Mouse (Mus musculus) intestine, embryonic 14.5 days (tissue): ENCODE measurements around the gene Atp6v1c2. TPM values are rescaled to one million over a fixed set of nuclear protein-coding genes. Genes with fewer than 3 reads are reported as not detected.

Source experiments
- ATAC-seq: fragments of 200-750 bp; cut with Nextera tagmentation; replicated peaks from 2 replicates; pipeline ENCODE4 v1.8.0; 2017; ENCODE audit warnings: low read depth, moderate number of reproducible peaks, moderate TSS enrichment, moderate library complexity; ENCODE audit not compliant: low FRiP score, low TSS enrichment
- DNase-seq: peaks from one replicate; pipeline ENCODE4 v3.0.0-alpha.2; 2018; ENCODE audit warnings: low spot score
- H3K27ac ChIP-seq: fragments of 300-500 bp; sonication (generic); 2 replicates; pipeline ENCODE4 v1.5.1; 2014; ENCODE audit warnings: low read depth, mild to moderate bottlenecking, control low read depth
- H3K27me3 ChIP-seq: fragments of 300-500 bp; sonication (generic); replicated peaks from 2 replicates; pipeline ENCODE4 v1.6.1; 2014; ENCODE audit warnings: low read length, control low read depth; ENCODE audit not compliant: control insufficient read depth, insufficient read depth
- H3K36me3 ChIP-seq: fragments of 300-500 bp; sonication (generic); 2 replicates; pipeline ENCODE4 v1.6.1; 2014; ENCODE audit warnings: low read length, control low read depth; ENCODE audit not compliant: control insufficient read depth, insufficient read depth
- H3K4me1 ChIP-seq: fragments of 300-500 bp; sonication (generic); replicated peaks from 2 replicates; pipeline ENCODE4 v1.6.1; 2014; ENCODE audit warnings: low read length, control low read depth, mixed read lengths; ENCODE audit not compliant: control insufficient read depth, insufficient read depth
- H3K4me2 ChIP-seq: fragments of 300-500 bp; sonication (generic); 2 replicates; pipeline ENCODE4 v1.6.1; 2014; ENCODE audit warnings: low read length
- H3K4me3 ChIP-seq: fragments of 300-500 bp; sonication (generic); 2 replicates; pipeline ENCODE4 v1.5.1; 2014; ENCODE audit warnings: low read depth, low read length, control low read depth, mixed read lengths
- H3K9ac ChIP-seq: fragments of 300-500 bp; sonication (generic); 2 replicates; pipeline ENCODE4 v1.6.1; 2014; ENCODE audit warnings: mild to moderate bottlenecking, low read length
- H3K9me3 ChIP-seq: fragments of 300-500 bp; sonication (generic); 2 replicates; pipeline ENCODE4 v1.6.1; 2016; ENCODE audit warnings: low read length, control low read depth; ENCODE audit not compliant: control insufficient read depth
- WGBS: fragments of 180-500 bp; shearing (Covaris S2); extraction: QIAGEN DNeasy Blood & Tissue Kit; methylation state at CpG from one replicate; pipeline ENCODE4 v1.1.7; 2014; 5-methylcytosine and 5-hydroxymethylcytosine counted together
- polyA plus RNA-seq: library from polyadenylated mRNA; unstranded; fragments of >200 nt; fragmentation: Nextera tagmentation; extraction: Ambion mirVana; gene quantifications from 2 replicates; pipeline ENCODE4 v1.2.1, GENCODE M21; 2014

Gene Atp6v1c2
- polyA plus RNA-seq, 1 experiment from 2014 or later = 0.14 TPM

DNA sequence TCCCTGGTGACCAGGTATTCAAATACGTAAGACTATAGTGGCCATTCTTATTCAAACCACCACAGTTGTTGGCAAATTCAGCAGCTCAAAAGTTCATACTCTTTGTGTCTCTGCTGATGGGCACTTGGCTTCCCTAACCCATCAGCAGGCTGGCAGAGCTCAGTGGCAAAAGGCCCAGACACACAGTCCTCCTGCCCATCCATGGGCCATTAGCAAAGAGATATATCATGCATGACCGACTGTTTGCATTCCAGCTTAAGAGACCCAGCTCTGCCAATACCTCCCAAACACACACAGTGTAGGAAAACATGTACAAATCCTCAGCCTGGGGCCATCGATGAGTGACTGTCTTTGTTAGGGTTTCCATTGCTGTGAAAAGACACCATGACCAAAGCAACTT is 68.2 kb downstream of the Atp6v1c2 start:
- Histone ChIP-seq H3K4me1 (no peaks in the 10 kb centered on the region), H3K4me2 (no peak overlapping the region), H3K9ac (no peak overlapping the region), H3K36me3 (no peaks in the 10 kb centered on the region), H3K4me3 (no peak overlapping the region), H3K27me3 (no peaks in the 10 kb centered on the region), H3K27ac (no peak overlapping the region), H3K9me3 (no peaks in the 10 kb centered on the region)
- no peak for DNase-seq
- ATAC-seq = no peak
- 86% methylated on average over 3 of the region's 3 CpGs for WGBS

DNA sequence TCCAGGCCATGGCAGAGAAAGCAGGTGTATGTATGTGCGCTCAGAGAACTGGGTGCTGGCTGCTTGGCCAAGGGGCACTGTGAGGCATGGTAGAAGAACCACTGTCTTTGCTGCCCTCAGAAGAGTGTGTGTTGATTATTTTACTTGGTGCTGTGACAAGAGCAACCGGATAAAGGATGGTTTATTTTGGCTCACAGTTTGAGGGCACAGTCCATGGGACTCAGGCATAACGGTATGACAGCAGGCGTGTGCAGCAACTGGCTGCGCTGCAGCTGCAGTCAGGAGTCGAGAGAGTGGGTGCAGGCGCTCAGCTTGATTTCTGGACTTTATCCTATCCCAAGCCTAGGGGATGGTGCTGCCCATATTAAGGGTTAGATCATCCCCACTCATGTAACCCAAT is 70.7 kb downstream of the Atp6v1c2 start:
- Histone ChIP-seq H3K27me3 (peaks cover 11% of the 10 kb centered on the region; the same call in 1 of the 2 replicates), H3K36me3 (no peaks in the 10 kb centered on the region), H3K9me3 (no peaks in the 10 kb centered on the region), H3K4me2 (no peak overlapping the region), H3K27ac (no peak overlapping the region), H3K9ac (no peak overlapping the region), H3K4me1 (no peaks in the 10 kb centered on the region), H3K4me3 (no peak overlapping the region)
- DNase-seq (no peak), ATAC-seq (no peak)
- 91% methylated on average over 7 of the region's 7 CpGs for WGBS

DNA sequence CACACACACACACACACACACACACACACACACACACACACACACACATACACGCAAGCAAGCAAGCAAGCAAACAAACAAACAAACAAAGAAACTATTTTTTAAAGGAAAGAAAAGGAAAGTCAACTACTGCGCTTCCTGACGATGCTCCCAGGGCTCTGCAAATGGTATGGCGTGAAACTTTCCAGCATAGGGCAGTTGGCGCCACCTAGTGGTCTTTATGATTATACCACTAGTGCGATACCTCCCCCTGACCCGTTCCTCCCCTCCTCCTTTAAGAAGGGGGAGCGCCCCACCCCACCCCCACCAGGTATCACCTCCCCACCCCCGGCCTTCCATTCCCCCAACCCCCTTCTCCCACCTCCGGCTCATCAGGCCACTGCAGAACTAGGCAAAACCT is 72.3 kb downstream of the Atp6v1c2 start:
- Histone ChIP-seq H3K27ac (no peak overlapping the region), H3K27me3 (peaks cover 14% of the 10 kb centered on the region; the same call in 1 of the 2 replicates), H3K36me3 (no peaks in the 10 kb centered on the region), H3K9ac (no peak overlapping the region), H3K4me3 (no peak overlapping the region), H3K9me3 (no peaks in the 10 kb centered on the region), H3K4me2 (no peak overlapping the region), H3K4me1 (no peaks in the 10 kb centered on the region)
- ATAC-seq (peak; percentile 68; the same call in 1 of the 2 replicates), DNase-seq (peak; percentile 73)
- WGBS = 8% methylated on average over 9 of the region's 10 CpGs

DNA sequence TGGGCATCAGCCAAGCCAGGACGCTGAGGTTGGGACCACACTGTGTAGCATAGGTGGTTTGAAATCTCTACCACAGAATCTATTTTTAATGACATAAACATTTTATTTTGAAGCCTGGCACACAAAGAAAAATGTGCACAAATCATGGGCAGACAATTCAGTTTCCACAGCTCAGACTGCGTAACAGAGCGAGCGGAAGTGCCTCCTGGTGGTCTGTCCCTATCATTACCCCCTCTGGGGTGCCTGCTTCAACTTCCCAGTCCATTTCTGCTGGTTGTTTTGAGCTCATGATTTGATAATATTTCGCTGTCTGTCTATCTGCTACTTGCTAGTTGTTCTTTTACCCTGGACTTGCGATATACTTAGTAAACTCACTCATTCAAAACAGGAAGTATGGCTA is 73.6 kb downstream of the Atp6v1c2 start:
- no peaks in the 10 kb centered on the region for H3K9me3 ChIP-seq

DNA sequence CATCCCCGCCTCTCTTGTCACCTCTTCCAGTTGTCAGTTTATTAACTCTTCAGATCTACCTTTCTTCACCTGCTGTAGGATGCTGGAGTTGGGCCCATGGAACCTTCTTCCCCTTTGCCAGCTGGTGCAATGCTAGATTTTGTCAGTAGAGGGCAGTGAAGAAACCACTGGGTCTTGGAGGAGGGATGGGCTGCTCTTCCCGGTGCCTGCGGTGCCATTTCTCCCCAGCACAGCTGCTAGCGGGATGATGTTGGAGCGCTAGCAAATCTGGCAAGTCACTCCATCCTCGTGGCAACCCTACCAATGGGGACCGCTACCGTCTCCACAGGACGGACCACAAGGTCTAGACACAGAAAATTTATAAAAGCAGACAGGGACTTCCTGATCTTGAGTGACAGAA is 76.1 kb downstream of the Atp6v1c2 start:
- Histone ChIP-seq H3K9ac (no peak overlapping the region), H3K4me3 (no peak overlapping the region), H3K27ac (no peak overlapping the region), H3K9me3 (no peaks in the 10 kb centered on the region), H3K4me1 (no peaks in the 10 kb centered on the region), H3K4me2 (peak overlapping the region; percentile 30; the same call in 1 of the 2 replicates), H3K27me3 (peaks cover 14% of the 10 kb centered on the region; the same call in 1 of the 2 replicates), H3K36me3 (no peaks in the 10 kb centered on the region)
- DNase-seq (peak; percentile 82), ATAC-seq (no peak)
- 8% methylated on average over 9 of the region's 9 CpGs for WGBS

More for the DNA sequence above, 73.6 kb downstream of the Atp6v1c2 start:
- no peak for ATAC-seq
- Histone ChIP-seq H3K27me3 (peaks cover 14% of the 10 kb centered on the region; the same call in 1 of the 2 replicates), H3K27ac (no peak overlapping the region), H3K4me2 (no peak overlapping the region), H3K4me3 (no peak overlapping the region), H3K4me1 (no peaks in the 10 kb centered on the region), H3K9ac (no peak overlapping the region), H3K36me3 (no peaks in the 10 kb centered on the region)
- WGBS = 84% methylated on average over 6 of the region's 6 CpGs
- DNase-seq = no peak

DNA sequence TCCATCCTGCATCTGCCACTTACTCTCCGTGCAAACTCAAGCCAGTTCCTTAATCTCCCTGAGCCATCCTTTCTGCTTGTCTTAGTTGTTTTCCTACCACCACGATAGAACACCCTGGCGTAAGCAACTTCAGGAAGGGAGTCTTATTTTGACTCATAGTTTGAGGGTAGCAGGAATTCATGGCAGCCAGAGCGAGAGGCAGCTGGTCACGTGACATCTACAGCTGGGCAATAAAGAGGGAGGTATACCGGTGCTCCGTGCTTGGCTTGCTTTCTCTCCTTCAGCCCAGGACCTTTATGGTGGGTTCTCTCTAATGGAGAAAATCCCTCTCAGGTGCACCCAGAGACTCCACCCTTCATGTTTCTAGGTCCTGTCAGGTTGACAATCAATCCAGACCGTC is 78.2 kb downstream of the Atp6v1c2 start:
- ATAC-seq (no peak), DNase-seq (no peak)
- Histone ChIP-seq H3K9me3 (no peaks in the 10 kb centered on the region), H3K9ac (no peak overlapping the region), H3K27ac (no peak overlapping the region), H3K4me3 (no peak overlapping the region), H3K27me3 (peaks cover 14% of the 10 kb centered on the region; the same call in 1 of the 2 replicates), H3K36me3 (no peaks in the 10 kb centered on the region), H3K4me2 (no peak overlapping the region), H3K4me1 (no peaks in the 10 kb centered on the region)
- WGBS = 71% methylated on average over 8 of the region's 8 CpGs

DNA sequence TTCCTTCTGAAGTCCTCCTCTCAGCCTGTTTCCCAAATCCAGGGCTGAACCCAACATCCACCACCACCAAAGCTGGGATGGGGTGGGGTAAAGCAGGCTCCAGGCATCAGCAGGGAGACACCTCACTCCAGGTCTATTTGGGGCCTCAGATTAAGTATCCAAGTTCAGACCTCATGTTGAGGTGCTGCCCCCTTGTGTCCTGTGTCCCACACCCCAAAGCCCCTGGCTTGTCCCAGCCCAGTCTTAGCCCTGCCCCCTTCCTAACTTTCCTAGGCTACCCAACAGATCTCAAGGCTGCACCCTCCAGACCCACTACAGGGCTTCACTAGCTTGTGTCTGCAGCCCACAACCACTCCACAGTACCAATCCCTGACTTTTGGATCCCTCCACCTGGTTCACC is 87.1 kb downstream of the Atp6v1c2 start:
- no peaks in the 10 kb centered on the region for H3K36me3 ChIP-seq
- no peak overlapping the region for H3K9ac ChIP-seq
- no peak overlapping the region for H3K27ac ChIP-seq
- H3K27me3 ChIP-seq = no peaks in the 10 kb centered on the region
- no peak overlapping the region for H3K4me3 ChIP-seq
- H3K4me1 ChIP-seq = no peaks in the 10 kb centered on the region
- ATAC-seq (no peak), DNase-seq (no peak)
- no peaks in the 10 kb centered on the region for H3K9me3 ChIP-seq
- H3K4me2 ChIP-seq = no peak overlapping the region

DNA sequence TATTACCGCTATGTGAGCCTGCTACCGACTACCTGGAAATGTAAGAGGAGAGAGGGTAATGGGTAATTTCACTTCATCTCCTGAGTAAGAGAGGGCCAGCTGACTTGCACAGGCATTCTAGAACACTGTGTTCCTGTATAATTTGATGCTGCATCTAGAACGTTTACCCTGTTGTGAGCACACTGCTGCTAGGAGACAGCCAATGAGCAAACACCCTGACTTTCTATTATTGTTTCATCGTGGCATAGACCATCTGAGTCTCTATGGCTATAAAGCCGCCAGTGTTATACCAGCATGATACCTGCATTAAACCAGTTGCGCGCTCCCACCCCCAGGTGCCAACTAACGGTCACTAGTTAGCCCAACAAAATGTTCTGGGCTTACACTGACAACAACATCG is 87.5 kb downstream of the Atp6v1c2 start:
- no peaks in the 10 kb centered on the region for H3K9me3 ChIP-seq
- H3K36me3 ChIP-seq = no peaks in the 10 kb centered on the region
- H3K9ac ChIP-seq = no peak overlapping the region
- H3K4me1 ChIP-seq = no peaks in the 10 kb centered on the region
- WGBS = 90% methylated on average over 9 of the region's 9 CpGs
- H3K4me2 ChIP-seq = no peak overlapping the region
- DNase-seq (no peak), ATAC-seq (no peak)
- H3K4me3 ChIP-seq = no peak overlapping the region
- no peaks in the 10 kb centered on the region for H3K27me3 ChIP-seq
- H3K27ac ChIP-seq = no peak overlapping the region

DNA sequence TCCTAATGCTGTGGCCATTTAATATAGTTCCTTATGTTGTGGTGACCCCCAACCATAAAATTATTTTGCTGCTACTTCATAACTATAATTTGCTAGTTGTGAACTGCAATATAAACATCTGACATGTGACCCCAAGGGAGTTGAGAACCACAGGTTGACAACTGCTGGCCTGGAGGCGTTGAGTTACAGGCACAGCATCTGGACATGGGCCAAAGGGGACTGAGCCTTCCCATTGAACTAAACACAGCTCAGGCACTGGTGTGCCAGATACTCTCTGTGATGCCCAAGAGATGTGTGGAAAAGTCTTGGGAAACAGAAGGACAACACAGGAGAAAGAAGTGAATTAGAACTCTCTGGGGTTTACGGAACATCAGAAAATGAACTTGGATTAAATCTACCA is 88.1 kb downstream of the Atp6v1c2 start:
- 72% methylated on average over 2 of the region's 2 CpGs for WGBS
- H3K27ac ChIP-seq = no peak overlapping the region
- no peak for DNase-seq
- H3K27me3 ChIP-seq = no peaks in the 10 kb centered on the region
- H3K36me3 ChIP-seq = no peaks in the 10 kb centered on the region
- H3K9me3 ChIP-seq = no peaks in the 10 kb centered on the region
- no peaks in the 10 kb centered on the region for H3K4me1 ChIP-seq
- no peak for ATAC-seq
- H3K9ac ChIP-seq = no peak overlapping the region
- no peak overlapping the region for H3K4me2 ChIP-seq
- H3K4me3 ChIP-seq = no peak overlapping the region
